Mouse (Mus musculus) forebrain, embryonic 14.5 days (tissue): ENCODE data around the gene Casc3. TPM values are rescaled to one million over a fixed set of nuclear protein-coding genes. Genes with fewer than 3 reads are reported as not detected.

Experiments
- ATAC-seq: fragments of 200-750 bp; cut with Nextera tagmentation; 2 replicates; pipeline ENCODE4 v1.8.0; 2017; ENCODE audit warnings: mild to moderate bottlenecking, moderate library complexity
- DNase-seq: peaks from one replicate; pipeline ENCODE4 v3.0.0-alpha.2; 2015; ENCODE audit warnings: low spot score
- H3K27ac ChIP-seq: fragments of 300-500 bp; sonication (generic); 2 replicates; pipeline ENCODE4 v1.5.1; 2014; ENCODE audit warnings: low read depth, mild to moderate bottlenecking, control low read depth, low read length, moderate library complexity
- H3K27me3 ChIP-seq: fragments of 300-500 bp; sonication (generic); replicated peaks from 2 replicates; pipeline ENCODE4 v1.6.1; 2014; ENCODE audit warnings: low read length, control low read depth, mixed read lengths; ENCODE audit not compliant: control insufficient read depth, insufficient read depth
- H3K36me3 ChIP-seq: fragments of 300-500 bp; sonication (generic); 2 replicates; pipeline ENCODE4 v1.6.1; 2014; ENCODE audit warnings: low read length, control low read depth; ENCODE audit not compliant: control insufficient read depth, insufficient read depth
- H3K4me1 ChIP-seq: fragments of 300-500 bp; sonication (generic); 2 replicates; pipeline ENCODE4 v1.6.1; 2014; ENCODE audit warnings: antibody characterized with exemption, low read length, control low read depth; ENCODE audit not compliant: control insufficient read depth, insufficient read depth
- H3K4me2 ChIP-seq: fragments of 300-500 bp; sonication (generic); 2 replicates; pipeline ENCODE4 v1.6.1; 2014; ENCODE audit warnings: mild to moderate bottlenecking, control low read depth, low read length
- H3K4me3 ChIP-seq: fragments of 300-500 bp; sonication (generic); 2 replicates; pipeline ENCODE4 v1.5.1; 2014; ENCODE audit warnings: low read depth, low read length, control low read depth
- H3K9ac ChIP-seq: fragments of 300-500 bp; sonication (generic); 2 replicates; pipeline ENCODE4 v1.6.1; 2014; ENCODE audit warnings: mild to moderate bottlenecking, low read length, control low read depth, moderate library complexity
- H3K9me3 ChIP-seq: fragments of 300-500 bp; sonication (generic); replicated peaks from 2 replicates; pipeline ENCODE4 v1.6.1; 2016; ENCODE audit warnings: low read length, control low read depth, mixed read lengths; ENCODE audit not compliant: control insufficient read depth
- WGBS: fragments of 180-500 bp; shearing (Covaris S2); extraction: QIAGEN DNeasy Blood & Tissue Kit; methylation state at CpG from one replicate; pipeline ENCODE4 v1.1.7; 2014; 5-methylcytosine and 5-hydroxymethylcytosine counted together
- polyA plus RNA-seq: library from polyadenylated mRNA; unstranded; fragments of >200 nt; fragmentation: Nextera tagmentation; extraction: Ambion mirVana; gene quantifications from 2 replicates; pipeline ENCODE4 v1.2.1, GENCODE M21; 2014

Casc3 gene
- polyA plus RNA-seq, 1 experiment from 2014 or later = 41.0 TPM

DNA sequence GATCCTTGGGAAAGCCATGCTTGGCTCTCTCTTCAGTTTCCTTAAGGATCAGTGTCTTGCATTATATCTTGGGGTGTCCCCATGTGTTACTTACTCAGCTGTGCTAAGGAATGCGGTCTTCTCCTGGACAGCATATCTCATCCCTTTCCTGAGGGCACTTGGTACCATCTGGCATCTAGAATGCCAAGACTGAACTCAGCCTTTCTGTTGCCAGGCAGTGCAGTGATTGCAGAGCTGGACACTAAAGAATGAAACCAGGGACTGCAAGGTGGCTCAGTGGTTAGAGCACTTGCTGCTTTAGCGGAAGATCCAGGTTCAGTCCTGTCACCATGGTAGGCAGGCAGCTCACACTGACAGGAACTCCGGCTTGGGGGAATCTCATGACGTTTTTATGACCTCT, 25.2 kb downstream of the Casc3 start:
- H3K4me3 ChIP-seq = no peak overlapping the region
- H3K36me3 ChIP-seq = peaks cover 93% of the 10 kb centered on the region
- H3K4me2 ChIP-seq = no peak overlapping the region
- no peak overlapping the region for H3K27ac ChIP-seq
- no peak for DNase-seq
- no peaks in the 10 kb centered on the region for H3K27me3 ChIP-seq
- H3K9me3 ChIP-seq = no peaks in the 10 kb centered on the region
- 91% methylated on average over 4 of the region's 4 CpGs for WGBS
- no peaks in the 10 kb centered on the region for H3K4me1 ChIP-seq
- ATAC-seq = no peak
- H3K9ac ChIP-seq = no peak overlapping the region

DNA sequence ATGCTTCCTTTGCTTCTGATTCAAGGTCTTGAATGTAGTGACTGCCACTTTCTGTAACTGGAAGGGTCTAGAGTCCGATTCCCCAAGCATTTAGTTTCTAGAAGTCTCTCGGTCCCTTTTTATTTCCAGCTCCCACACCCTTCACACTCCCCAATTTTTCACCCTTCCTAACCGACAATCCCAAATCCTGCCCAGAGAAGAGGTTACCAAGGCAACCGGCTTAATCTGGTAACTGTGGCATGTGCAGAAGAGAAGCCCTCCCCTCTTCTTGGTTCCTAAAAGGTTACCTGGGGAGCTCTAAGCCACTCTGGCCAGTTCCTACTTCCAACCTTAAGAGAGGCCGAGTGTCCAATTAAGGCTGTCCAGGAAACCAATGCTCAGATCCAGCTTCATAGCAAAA, 30.6 kb downstream of the Casc3 start:
- Histone ChIP-seq H3K4me2 (no peak overlapping the region), H3K9me3 (no peaks in the 10 kb centered on the region), H3K27ac (no peak overlapping the region), H3K9ac (no peak overlapping the region), H3K27me3 (0 out of 2 replicates have a peak, but pooled peaks cover 4% of the 10 kb centered on the region), H3K36me3 (peaks cover 42% of the 10 kb centered on the region), H3K4me1 (peaks cover 9% of the 10 kb centered on the region; the same call in 1 of the 2 replicates), H3K4me3 (no peak overlapping the region)
- 20% methylated on average over 5 of the region's 5 CpGs for WGBS
- ATAC-seq (no peak), DNase-seq (peak; percentile 14)

DNA sequence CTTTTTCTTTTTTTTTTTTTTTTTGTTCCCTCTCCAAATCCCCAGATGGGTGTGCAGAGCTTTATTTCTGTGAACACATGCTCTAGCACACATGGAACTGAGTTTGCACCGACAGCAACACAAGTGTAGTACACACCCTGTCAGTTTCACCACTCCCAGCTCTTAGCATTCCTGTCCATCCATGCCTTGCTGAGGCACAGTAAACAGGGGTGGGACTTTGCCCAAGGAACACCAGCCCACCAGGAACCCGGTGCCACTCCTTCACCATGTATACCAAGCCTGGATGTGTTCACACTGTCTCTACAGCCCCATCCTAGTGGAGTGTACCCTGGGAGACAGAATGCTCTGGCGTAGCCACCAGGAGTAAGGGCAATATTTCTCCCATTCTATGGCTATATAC, 31.0 kb downstream of the Casc3 start:
- H3K27ac ChIP-seq = no peak overlapping the region
- 0 out of 2 replicates have a peak, but pooled peaks cover 4% of the 10 kb centered on the region for H3K27me3 ChIP-seq
- no peak overlapping the region for H3K9ac ChIP-seq
- peaks cover 39% of the 10 kb centered on the region for H3K36me3 ChIP-seq
- ATAC-seq = no peak
- H3K4me2 ChIP-seq = no peak overlapping the region
- H3K4me3 ChIP-seq = no peak overlapping the region
- WGBS = 67% methylated on average over 3 of the region's 3 CpGs
- no peak for DNase-seq
- peaks cover 9% of the 10 kb centered on the region; the same call in 1 of the 2 replicates for H3K4me1 ChIP-seq
- no peaks in the 10 kb centered on the region for H3K9me3 ChIP-seq

- no peaks in the 10 kb centered on the region for H3K9me3 ChIP-seq
- peaks cover 36% of the 10 kb centered on the region for H3K36me3 ChIP-seq
- WGBS = 26% methylated on average over 7 of the region's 7 CpGs
- peak overlapping the region; percentile 69 for H3K4me3 ChIP-seq
- H3K4me1 ChIP-seq = peaks cover 9% of the 10 kb centered on the region; the same call in 1 of the 2 replicates
- DNase-seq = no peak
- H3K27me3 ChIP-seq = 0 out of 2 replicates have a peak, but pooled peaks cover 4% of the 10 kb centered on the region
- H3K4me2 ChIP-seq = peak overlapping the region; percentile 97
- H3K27ac ChIP-seq = no peak overlapping the region
- no peak overlapping the region for H3K9ac ChIP-seq
- no peak; the same call in 1 of the 2 replicates for ATAC-seq
Observed at GRCm38 (mm10) chr11:98836128-98836527, 31.4 kb downstream of the Casc3 start.

DNA sequence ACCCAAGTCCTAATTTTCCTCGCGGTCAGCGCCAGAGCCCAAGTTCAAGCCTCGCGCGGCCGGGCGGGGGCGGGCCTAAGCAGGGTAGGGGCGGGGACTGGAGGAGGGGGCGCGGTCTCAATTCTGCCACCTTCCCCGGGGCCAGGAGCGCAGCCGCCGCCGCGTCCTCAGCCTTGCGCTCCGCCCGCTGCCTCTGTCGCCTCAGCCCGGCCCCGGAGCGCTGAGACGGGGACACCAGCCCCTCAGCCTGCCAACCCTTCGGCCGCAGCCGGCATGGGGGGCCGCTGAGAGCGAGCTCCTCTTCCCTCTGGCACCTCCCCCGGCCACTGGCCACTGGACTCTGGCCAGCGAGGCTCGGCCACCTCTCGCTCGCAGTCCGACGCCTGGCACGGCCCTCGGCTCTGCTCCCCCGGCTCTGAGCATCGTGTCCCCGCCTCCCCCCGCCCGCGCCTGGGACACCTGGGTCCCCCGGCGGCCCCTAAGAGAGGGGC, 32.0 kb downstream of the Casc3 start, which contains the start of gene Rapgefl1:
Rapgefl1 (plus strand) TSS at position 135 of the 491 bp plus-strand sequence.
- H3K4me3 ChIP-seq = peak within 1 kb of the TSS; percentile 69
- WGBS = under 1% methylated on average over 37 of the region's 48 CpGs
- peaks cover 9% of the 10 kb centered on the region; the same call in 1 of the 2 replicates for H3K4me1 ChIP-seq
- DNase-seq (peak; percentile 83), ATAC-seq (peak; percentile 93)
- no peaks in the 10 kb centered on the region for H3K9me3 ChIP-seq
- peak within 1 kb of the TSS; percentile 69 for H3K9ac ChIP-seq
- peak within 1 kb of the TSS; percentile 97 for H3K4me2 ChIP-seq
- peaks cover 30% of the 10 kb centered on the region for H3K36me3 ChIP-seq
- no peak within 1 kb of the TSS; the same call in 1 of the 2 replicates for H3K27ac ChIP-seq
- 0 out of 2 replicates have a peak, but pooled peaks cover 4% of the 10 kb centered on the region for H3K27me3 ChIP-seq

GRCm38 (mm10) chr11:98837231-98837704, 32.6 kb downstream of the Casc3 start:
- Histone ChIP-seq H3K27me3 (0 out of 2 replicates have a peak, but pooled peaks cover 4% of the 10 kb centered on the region), H3K4me1 (peaks cover 9% of the 10 kb centered on the region; the same call in 1 of the 2 replicates)
- DNase-seq = peak; percentile 13

GRCm38 (mm10) chr11:98837917-98838316, 33.2 kb downstream of the Casc3 start:
- 0 out of 2 replicates have a peak, but pooled peaks cover 4% of the 10 kb centered on the region for H3K27me3 ChIP-seq
- H3K36me3 ChIP-seq = peaks cover 18% of the 10 kb centered on the region
- peaks cover 9% of the 10 kb centered on the region; the same call in 1 of the 2 replicates for H3K4me1 ChIP-seq
- H3K9me3 ChIP-seq = no peaks in the 10 kb centered on the region
- peak overlapping the region; percentile 69; the same call in 1 of the 2 replicates for H3K4me3 ChIP-seq
- peak overlapping the region; percentile 69; the same call in 1 of the 2 replicates for H3K9ac ChIP-seq
- ATAC-seq (no peak), DNase-seq (no peak)
- peak overlapping the region; percentile 27; the same call in 1 of the 2 replicates for H3K27ac ChIP-seq
- 48% methylated on average over 11 of the region's 11 CpGs for WGBS
- H3K4me2 ChIP-seq = peak overlapping the region; percentile 97

More at GRCm38 (mm10) chr11:98837231-98837704, 32.6 kb downstream of the Casc3 start:
- 2% methylated on average over 24 of the region's 29 CpGs for WGBS
- ATAC-seq = peak; percentile 45
- Histone ChIP-seq H3K9me3 (no peaks in the 10 kb centered on the region), H3K4me3 (peak overlapping the region; percentile 69), H3K36me3 (peaks cover 25% of the 10 kb centered on the region), H3K9ac (peak overlapping the region; percentile 69), H3K27ac (no peak overlapping the region), H3K4me2 (peak overlapping the region; percentile 97)

DNA sequence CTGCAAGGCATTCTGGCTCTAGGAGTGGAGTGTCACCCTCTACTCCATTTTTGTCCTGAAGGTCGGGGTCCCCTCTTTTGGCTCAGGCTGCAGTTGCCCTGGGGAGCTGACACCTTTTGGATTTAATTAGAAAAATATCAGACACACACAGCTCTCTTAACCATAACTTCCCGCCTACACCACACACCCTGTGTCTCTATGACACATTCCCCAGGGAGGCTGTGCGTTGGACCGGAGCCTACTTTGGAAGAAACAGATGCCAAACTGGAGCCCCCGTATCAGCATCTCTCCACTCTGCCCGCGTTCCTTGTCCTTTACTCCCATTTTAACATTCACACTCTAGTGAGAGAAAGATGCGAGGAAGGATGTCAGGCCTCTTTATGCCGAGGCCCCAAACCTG, 33.8 kb downstream of the Casc3 start:
- ATAC-seq (no peak), DNase-seq (no peak)
- Histone ChIP-seq H3K9me3 (no peaks in the 10 kb centered on the region), H3K4me3 (no peak overlapping the region), H3K36me3 (peaks cover 12% of the 10 kb centered on the region), H3K27ac (peak overlapping the region; percentile 27; the same call in 1 of the 2 replicates), H3K9ac (no peak overlapping the region), H3K4me2 (peak overlapping the region; percentile 97), H3K4me1 (peaks cover 9% of the 10 kb centered on the region; the same call in 1 of the 2 replicates), H3K27me3 (0 out of 2 replicates have a peak, but pooled peaks cover 4% of the 10 kb centered on the region)
- WGBS = 69% methylated on average over 9 of the region's 9 CpGs

GRCm38 (mm10) chr11:98839402-98839801, 34.7 kb downstream of the Casc3 start:
- Histone ChIP-seq H3K27me3 (0 out of 2 replicates have a peak, but pooled peaks cover 4% of the 10 kb centered on the region), H3K4me1 (peaks cover 9% of the 10 kb centered on the region; the same call in 1 of the 2 replicates), H3K4me2 (no peak overlapping the region), H3K4me3 (no peak overlapping the region), H3K9ac (no peak overlapping the region), H3K9me3 (no peaks in the 10 kb centered on the region), H3K36me3 (peaks cover 4% of the 10 kb centered on the region), H3K27ac (no peak overlapping the region)
- WGBS = 51% methylated on average over 6 of the region's 6 CpGs
- ATAC-seq (no peak), DNase-seq (no peak)
